Mouse (Mus musculus) ZHBTc4 (cell line): ENCODE results near the gene Gm2832.
"Not testable (repeated sequence)": the region's sequence is repeated elsewhere in the genome, so short reads cannot be mapped to it uniquely, and the experiment has no call there.

ENCODE experiments used
- DNase-seq: peaks from one replicate; pipeline ENCODE4 v3.0.0-alpha.2; 2011; ENCODE audit warnings: low read depth, low spot score

Gm2832 gene

DNA sequence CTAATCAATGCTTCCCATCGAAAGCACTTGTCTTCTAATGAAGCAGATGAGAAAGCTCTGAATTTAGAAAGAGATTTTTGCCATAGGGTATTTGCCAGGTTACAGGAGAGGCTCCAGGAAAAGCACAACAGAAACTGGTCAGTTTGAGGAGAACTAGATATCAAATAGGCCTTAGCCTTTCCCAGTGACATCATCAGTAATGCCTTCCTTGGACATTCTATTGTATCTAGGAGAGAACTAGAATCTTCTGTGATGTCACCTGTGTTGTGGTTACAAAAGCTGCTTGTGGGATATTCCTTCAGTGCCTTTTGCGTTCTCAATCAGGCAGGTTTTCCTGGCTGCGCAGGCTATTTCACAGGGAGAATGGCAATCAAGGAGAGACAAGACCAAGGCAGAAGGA lies at the start of gene Gm2832:
Gene Gm2832 (plus strand): TSS at position 301 of the 400 bp plus-strand sequence.
- DNase-seq = not testable (repeated sequence)

DNA sequence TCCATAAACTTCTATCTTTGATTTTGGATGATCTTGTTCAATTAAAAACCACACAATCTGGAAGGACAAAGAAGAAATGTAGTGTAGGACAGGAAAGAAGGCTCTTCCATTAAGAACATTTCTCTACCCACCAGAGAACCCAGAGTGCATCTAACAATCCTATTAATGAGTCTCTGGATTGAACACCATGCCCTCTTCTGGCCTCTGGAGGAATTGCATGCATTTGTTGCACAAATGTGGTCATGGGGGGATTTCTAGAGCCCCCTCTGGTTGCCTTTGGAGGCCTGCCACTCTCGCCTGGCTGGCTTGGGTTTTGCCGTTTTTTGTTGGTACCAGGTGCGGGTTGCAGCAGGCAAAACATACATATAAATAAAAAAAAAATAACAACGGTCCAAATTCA lies 15.3 kb upstream of the Gm2832 start:
- DNase-seq = not testable (repeated sequence)

DNA sequence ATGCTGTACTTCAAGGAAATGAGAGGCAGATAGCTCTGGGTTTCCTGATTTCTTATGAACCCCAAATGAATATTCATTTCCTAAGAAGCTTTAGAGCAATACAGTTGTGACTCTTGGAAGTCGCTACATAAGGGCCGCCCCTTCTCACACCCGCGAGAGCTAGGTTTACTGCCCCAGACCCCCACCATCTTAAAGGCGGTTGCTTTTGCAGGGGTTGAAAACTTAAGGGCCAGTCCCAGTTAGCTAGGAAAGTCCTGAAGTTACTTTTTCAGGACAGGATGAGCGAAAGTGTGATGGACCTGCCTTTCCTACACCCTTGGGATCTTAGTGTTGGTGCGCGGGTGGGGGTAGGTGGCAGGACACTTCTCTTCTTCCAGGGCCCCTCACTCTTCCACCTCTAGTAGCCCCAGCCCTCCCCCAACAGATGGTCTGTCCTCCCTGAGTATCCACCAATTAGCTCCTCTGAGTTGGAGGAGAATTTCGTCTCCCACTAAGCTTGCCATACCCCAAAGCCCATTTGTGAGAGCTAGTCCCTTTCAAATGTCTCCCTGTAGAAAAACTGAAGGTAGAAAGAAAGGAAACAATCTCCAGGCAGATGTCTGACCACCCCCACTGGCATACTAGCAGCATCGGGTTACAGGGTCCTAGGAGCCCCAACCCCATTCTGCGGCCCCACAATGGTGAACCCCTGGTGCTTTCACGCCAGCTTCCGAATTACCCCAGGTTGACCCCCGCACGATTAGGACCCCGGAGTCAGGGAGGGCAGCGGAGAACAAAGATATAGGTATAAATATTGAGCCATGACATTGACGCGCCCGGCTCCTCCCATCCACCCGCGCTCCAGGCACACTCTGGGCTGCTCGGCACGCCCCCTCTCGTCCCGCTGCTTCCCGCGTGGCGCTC lies 14.5 kb upstream of the Gm2832 start:
- not testable (repeated sequence) for DNase-seq

DNA sequence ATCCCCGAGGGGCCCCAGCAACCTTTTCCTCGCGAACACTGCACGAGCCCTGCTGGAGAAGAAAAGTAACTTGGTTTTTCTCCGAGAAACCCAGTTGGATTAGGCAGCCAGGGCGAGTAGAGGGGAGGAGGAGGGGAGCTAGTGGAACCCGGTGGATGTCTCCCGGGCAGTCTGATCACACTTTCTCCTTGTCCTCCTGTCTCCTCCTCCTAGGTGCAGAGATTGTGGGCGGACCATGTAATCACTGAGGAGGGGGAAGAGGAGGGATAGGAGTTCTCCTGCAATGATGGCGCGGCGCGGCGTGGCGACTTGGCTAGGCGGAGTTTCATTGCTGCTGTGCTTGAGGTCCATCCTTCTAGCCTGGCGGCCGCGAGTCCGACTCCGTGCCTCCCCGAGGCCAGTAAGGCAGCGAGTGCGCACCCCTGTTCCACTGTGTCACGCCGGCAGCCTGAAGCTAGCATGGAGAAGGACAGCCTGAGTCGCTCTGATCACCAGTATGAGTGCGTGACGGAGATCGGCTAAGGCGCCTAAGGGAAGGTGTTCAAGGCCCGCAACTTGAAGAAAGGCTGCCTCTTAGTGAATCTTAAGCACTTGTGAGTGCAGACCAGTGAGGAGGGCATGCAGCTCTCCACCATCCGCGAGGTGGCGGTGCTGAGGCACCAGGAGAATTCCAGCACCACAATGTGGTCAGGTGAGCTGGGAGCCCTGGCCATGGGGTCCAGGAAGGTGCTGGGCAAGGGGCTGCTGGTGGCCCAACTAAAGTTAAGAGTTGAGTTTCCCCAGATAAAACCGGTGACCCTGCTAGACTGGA lies 13.6 kb upstream of the Gm2832 start:
- peak; percentile 70 for DNase-seq

DNA sequence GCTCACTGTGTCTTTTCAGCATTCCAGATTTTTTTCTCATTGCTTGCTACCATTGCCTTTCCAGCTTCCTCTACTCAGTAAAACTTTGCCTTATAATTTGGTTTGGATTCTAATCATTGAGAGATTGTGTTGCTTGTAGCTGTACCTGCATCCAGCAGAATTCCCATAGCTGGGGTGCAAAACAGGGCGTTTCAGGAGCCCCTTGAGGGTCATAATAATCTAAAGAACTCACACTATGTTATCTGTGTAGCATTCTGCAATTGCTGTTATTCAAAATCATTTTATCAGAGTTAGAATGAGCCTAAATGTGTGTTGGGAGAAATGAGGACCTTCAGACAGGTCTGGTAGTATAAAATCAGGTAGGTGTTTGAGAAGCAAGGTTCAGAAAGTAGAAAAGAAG lies 7.4 kb downstream of the Gm2832 start:
- DNase-seq = not testable (repeated sequence)
